Mouse (Mus musculus): ENCODE results near the gene Plcxd2.

GRCm38 (mm10) chr16:45945649-45946048, 64.4 kb downstream of the Plcxd2 start:
- no peak for TF ChIP-seq CTCF (IDR thresholded peaks at IDR 0.05)
- TF ChIP-seq POLR2A (IDR thresholded peaks at IDR 0.05; ENCODE audit: insufficient read depth, low read depth, low read length): no peak

Measured in heart, adult 2 months (tissue).